Comparison of ENCODE assay signal across 23 mouse cellular contexts in genomic region chr2:15163732-15164418, GRCm38 (mm10).
DNase-seq lines count a peak whose midpoint lies in the region; ATAC-seq and TF ChIP-seq lines count a peak whose summit lies in the region.
"Had no signal": no experiment of that assay in that cellular context is flagged by ENCODE, and none has a peak within 500 bp of the region (broad histone marks: within the 10 kb centered on the region; RNA-seq: fewer than 3 reads in every experiment).

No protein-coding gene starts in this region.

- no peak overlapping the region for H3K4me3 ChIP-seq in stomach, embryonic 15.5 days (replicated peaks)
- H3K4me3 ChIP-seq in stomach, postnatal 0 days (ENCODE audit: low read depth, low read length), result no peak overlapping the region
- H3K4me3 ChIP-seq in liver, embryonic 16.5 days (ENCODE audit: low read depth, low read length), result no peak overlapping the region
- H3K4me3 ChIP-seq: embryonic facial prominence, embryonic 12.5 days; hindbrain, embryonic 12.5 days; limb, embryonic 13.5 days; lung, embryonic 15.5 days had no signal

- no peak overlapping the region for H3K4me2 ChIP-seq in stomach, embryonic 15.5 days
- H3K4me2 ChIP-seq in stomach, postnatal 0 days (replicated peaks; ENCODE audit: low read depth), result no peak overlapping the region
- H3K4me2 ChIP-seq in liver, embryonic 16.5 days (ENCODE audit: low read depth, low read length), result peak overlapping the region; percentile 38
- H3K4me2 ChIP-seq: embryonic facial prominence, embryonic 12.5 days; hindbrain, embryonic 12.5 days; limb, embryonic 13.5 days; lung, embryonic 15.5 days; midbrain, embryonic 11.5 days had no signal

- ATAC-seq in stomach, embryonic 15.5 days (ENCODE audit: insufficient read depth, low FRiP score, low read depth), result peak; percentile 69
- no peak for ATAC-seq in stomach, postnatal 0 days (ENCODE audit: low FRiP score, low TSS enrichment)
- ATAC-seq in erythroid progenitor cell, adult 5-6 weeks (replicated peaks; ENCODE audit: low FRiP score, poor library complexity, severe bottlenecking), result peak; percentile 90
- peak; percentile 95 for ATAC-seq in liver, embryonic 16.5 days (ENCODE audit: low read depth)
- ATAC-seq: forebrain, postnatal 0 days had no signal

- no peaks in the 10 kb centered on the region for H3K27me3 ChIP-seq in stomach, embryonic 15.5 days (replicated peaks)
- no peaks in the 10 kb centered on the region for H3K27me3 ChIP-seq in stomach, postnatal 0 days (ENCODE audit: control insufficient read depth, insufficient read depth, low read length)
- no peaks in the 10 kb centered on the region for H3K27me3 ChIP-seq in liver, embryonic 16.5 days (ENCODE audit: control insufficient read depth, insufficient read depth, low read depth, low read length)
- H3K27me3 ChIP-seq: CH12.LX; embryonic facial prominence, embryonic 12.5 days; hindbrain, embryonic 12.5 days; limb, embryonic 13.5 days; lung, embryonic 15.5 days had no signal

- TF ChIP-seq CTCF in stomach, postnatal 0 days (IDR thresholded peaks at IDR 0.05; ENCODE audit: low read depth), result no peak

- H3K4me1 ChIP-seq in stomach, embryonic 15.5 days, result no peaks in the 10 kb centered on the region
- no peaks in the 10 kb centered on the region for H3K4me1 ChIP-seq in stomach, postnatal 0 days (replicated peaks; ENCODE audit: control insufficient read depth, insufficient read depth)
- peaks cover 18% of the 10 kb centered on the region for H3K4me1 ChIP-seq in liver, embryonic 16.5 days (ENCODE audit: control insufficient read depth, low read depth, low read length)
- H3K4me1 ChIP-seq: embryonic facial prominence, embryonic 12.5 days; hindbrain, embryonic 12.5 days; limb, embryonic 13.5 days; lung, embryonic 15.5 days had no signal

- no peak for DNase-seq in stomach, postnatal 0 days (ENCODE audit: low spot score)
- DNase-seq in left cerebral cortex, adult 8-10 months (ENCODE audit: low spot score in 2 of 2), result no peak
- no peak for DNase-seq in T-cell, adult 2 months (ENCODE audit: low spot score)
- no peak for DNase-seq in spleen, postnatal 36 days (ENCODE audit: low spot score in 2 of 2)
- DNase-seq: adrenal gland, adult 8-10 months; cerebellum, adult 18-20 months; forebrain, postnatal 0 days; gastrocnemius, postnatal 36 days; kidney, adult 8-10 months; kidney, postnatal 36 days; layer of hippocampus, adult 9-11 months; lung, postnatal 4 days; right cerebral cortex, postnatal 4 days; thymus, postnatal 25 days had no signal

- no peaks in the 10 kb centered on the region for H3K36me3 ChIP-seq in stomach, embryonic 15.5 days
- H3K36me3 ChIP-seq in stomach, postnatal 0 days (ENCODE audit: control insufficient read depth, insufficient read depth, low read length), result no peaks in the 10 kb centered on the region
- H3K36me3 ChIP-seq in liver, embryonic 16.5 days (ENCODE audit: control insufficient read depth, insufficient read depth), result no peaks in the 10 kb centered on the region
- H3K36me3 ChIP-seq: embryonic facial prominence, embryonic 12.5 days; hindbrain, embryonic 12.5 days; limb, embryonic 13.5 days; lung, embryonic 15.5 days had no signal

- H3K27ac ChIP-seq in stomach, embryonic 15.5 days, result no peak overlapping the region
- no peak overlapping the region for H3K27ac ChIP-seq in stomach, postnatal 0 days (replicated peaks)
- H3K27ac ChIP-seq in liver, embryonic 16.5 days (ENCODE audit: low read length), result peak overlapping the region; percentile 82
- H3K27ac ChIP-seq: embryonic facial prominence, embryonic 12.5 days; hindbrain, embryonic 12.5 days; limb, embryonic 13.5 days; lung, embryonic 15.5 days had no signal

- no peak overlapping the region for H3K9ac ChIP-seq in stomach, embryonic 15.5 days
- H3K9ac ChIP-seq in stomach, postnatal 0 days (ENCODE audit: low read length), result no peak overlapping the region
- H3K9ac ChIP-seq in liver, embryonic 16.5 days (ENCODE audit: low read depth, low read length), result no peak overlapping the region
- H3K9ac ChIP-seq: embryonic facial prominence, embryonic 12.5 days; forebrain, postnatal 0 days; hindbrain, embryonic 12.5 days; limb, embryonic 13.5 days; lung, embryonic 15.5 days had no signal

- no peak for TF ChIP-seq EP300 in stomach, postnatal 0 days (optimal IDR thresholded peaks at IDR 0.05)

- H3K9me3 ChIP-seq in stomach, embryonic 15.5 days, result no peaks in the 10 kb centered on the region
- H3K9me3 ChIP-seq in stomach, postnatal 0 days (ENCODE audit: control insufficient read depth, low read length), result no peaks in the 10 kb centered on the region
- H3K9me3 ChIP-seq in liver, embryonic 16.5 days (replicated peaks; ENCODE audit: control insufficient read depth, low read length), result no peaks in the 10 kb centered on the region
- H3K9me3 ChIP-seq: embryonic facial prominence, embryonic 12.5 days; hindbrain, embryonic 12.5 days; limb, embryonic 13.5 days; lung, embryonic 15.5 days had no signal

- WGBS in stomach, embryonic 15.5 days, result 73% methylated on average over 6 of the region's 6 CpGs
- 77% methylated on average over 6 of the region's 6 CpGs for WGBS in stomach, postnatal 0 days
- WGBS in liver, embryonic 16.5 days (ENCODE audit: insufficient replicate concordance), result 22% methylated on average over 6 of the region's 6 CpGs
